Mouse (Mus musculus): ENCODE measurements around the gene Crybg2. TPM values are rescaled to one million over a fixed set of nuclear protein-coding genes. Genes with fewer than 3 reads are reported as not detected.

The Crybg2 gene
- total and polyA plus RNA-seq, 2 experiments, result 1.4 to 1.6 TPM

GRCm38 (mm10) chr4:134117012-134117411 lies 56.4 kb downstream of the Crybg2 start:
- no peak overlapping the region for H3K27ac ChIP-seq (replicated peaks; ENCODE audit: insufficient read depth, low read depth, low read length)
- no peaks in the 10 kb centered on the region for H3K36me3 ChIP-seq (ENCODE audit: control insufficient read depth, insufficient read depth, low read length)
- H3K9ac ChIP-seq (ENCODE audit: low read depth, low read length), result no peak overlapping the region
- no peaks in the 10 kb centered on the region for H3K27me3 ChIP-seq (ENCODE audit: control insufficient read depth, insufficient read depth, low read length)
- no peak overlapping the region for H3K4me3 ChIP-seq (ENCODE audit: insufficient read depth, low read depth, low read length)
- DNase-seq (ENCODE audit: extremely low read depth, low read depth, low spot score), result peak; percentile 31
- no peaks in the 10 kb centered on the region for H3K4me1 ChIP-seq (ENCODE audit: control insufficient read depth, insufficient read depth, low read length)
- WGBS, result 67% methylated on average over 8 of the region's 8 CpGs
- TF ChIP-seq CTCF (IDR thresholded peaks at IDR 0.05; ENCODE audit: low read depth, low read length) (no peak), POLR2A (IDR thresholded peaks at IDR 0.05; ENCODE audit: extremely low read depth, insufficient read depth, low read length) (no peak)
- no peaks in the 10 kb centered on the region for H3K79me2 ChIP-seq (ENCODE audit: control insufficient read depth, insufficient read depth, low read length)

GRCm38 (mm10) chr4:134118126-134118800 lies 57.6 kb downstream of the Crybg2 start:
- no peak overlapping the region for H3K27ac ChIP-seq (replicated peaks; ENCODE audit: insufficient read depth, low read depth, low read length)
- no peaks in the 10 kb centered on the region for H3K79me2 ChIP-seq (ENCODE audit: control insufficient read depth, insufficient read depth, low read length)
- WGBS, result 72% methylated on average over 14 of the region's 14 CpGs
- no peaks in the 10 kb centered on the region for H3K36me3 ChIP-seq (ENCODE audit: control insufficient read depth, insufficient read depth, low read length)
- H3K4me3 ChIP-seq (ENCODE audit: insufficient read depth, low read depth, low read length), result no peak overlapping the region
- no peak for TF ChIP-seq POLR2A (IDR thresholded peaks at IDR 0.05; ENCODE audit: extremely low read depth, insufficient read depth, low read length)
- TF ChIP-seq CTCF (IDR thresholded peaks at IDR 0.05; ENCODE audit: low read depth, low read length), result no peak
- no peak for DNase-seq (ENCODE audit: extremely low read depth, low read depth, low spot score)
- H3K4me1 ChIP-seq (ENCODE audit: control insufficient read depth, insufficient read depth, low read length), result no peaks in the 10 kb centered on the region
- H3K27me3 ChIP-seq (ENCODE audit: control insufficient read depth, insufficient read depth, low read length), result no peaks in the 10 kb centered on the region
- H3K9ac ChIP-seq (ENCODE audit: low read depth, low read length), result no peak overlapping the region

- TF ChIP-seq CTCF (IDR thresholded peaks at IDR 0.05; ENCODE audit: low read depth, low read length), result no peak
- no peak for TF ChIP-seq POLR2A (IDR thresholded peaks at IDR 0.05; ENCODE audit: extremely low read depth, insufficient read depth, low read length)
- H3K4me1 ChIP-seq (ENCODE audit: control insufficient read depth, insufficient read depth, low read length), result no peaks in the 10 kb centered on the region
- no peak overlapping the region for H3K9ac ChIP-seq (ENCODE audit: low read depth, low read length)
- no peak for DNase-seq (ENCODE audit: extremely low read depth, low read depth, low spot score)
- no peaks in the 10 kb centered on the region for H3K79me2 ChIP-seq (ENCODE audit: control insufficient read depth, insufficient read depth, low read length)
- H3K4me3 ChIP-seq (ENCODE audit: insufficient read depth, low read depth, low read length), result no peak overlapping the region
- H3K27ac ChIP-seq (replicated peaks; ENCODE audit: insufficient read depth, low read depth, low read length), result no peak overlapping the region
- no peaks in the 10 kb centered on the region for H3K36me3 ChIP-seq (ENCODE audit: control insufficient read depth, insufficient read depth, low read length)
- no peaks in the 10 kb centered on the region for H3K27me3 ChIP-seq (ENCODE audit: control insufficient read depth, insufficient read depth, low read length)
- 81% methylated on average over 5 of the region's 5 CpGs for WGBS
Observed at GRCm38 (mm10) chr4:134119042-134119441, 58.4 kb downstream of the Crybg2 start.

- DNase-seq (ENCODE audit: extremely low read depth, low read depth, low spot score), result no peak
- no peak overlapping the region for H3K9ac ChIP-seq (ENCODE audit: low read depth, low read length)
- H3K36me3 ChIP-seq (ENCODE audit: control insufficient read depth, insufficient read depth, low read length), result no peaks in the 10 kb centered on the region
- no peak overlapping the region for H3K4me3 ChIP-seq (ENCODE audit: insufficient read depth, low read depth, low read length)
- no peaks in the 10 kb centered on the region for H3K27me3 ChIP-seq (ENCODE audit: control insufficient read depth, insufficient read depth, low read length)
- TF ChIP-seq POLR2A (IDR thresholded peaks at IDR 0.05; ENCODE audit: extremely low read depth, insufficient read depth, low read length), result no peak
- peak; percentile 62 for TF ChIP-seq CTCF (IDR thresholded peaks at IDR 0.05; ENCODE audit: low read depth, low read length)
- H3K27ac ChIP-seq (replicated peaks; ENCODE audit: insufficient read depth, low read depth, low read length), result no peak overlapping the region
- no peaks in the 10 kb centered on the region for H3K4me1 ChIP-seq (ENCODE audit: control insufficient read depth, insufficient read depth, low read length)
- H3K79me2 ChIP-seq (ENCODE audit: control insufficient read depth, insufficient read depth, low read length), result no peaks in the 10 kb centered on the region
- WGBS, result 77% methylated on average over 9 of the region's 9 CpGs
Observed at GRCm38 (mm10) chr4:134119644-134120043, 59.0 kb downstream of the Crybg2 start.

GRCm38 (mm10) chr4:134120192-134120805 lies 59.7 kb downstream of the Crybg2 start:
- no peaks in the 10 kb centered on the region for H3K4me1 ChIP-seq (ENCODE audit: control insufficient read depth, insufficient read depth, low read length)
- no peaks in the 10 kb centered on the region for H3K36me3 ChIP-seq (ENCODE audit: control insufficient read depth, insufficient read depth, low read length)
- H3K9ac ChIP-seq (ENCODE audit: low read depth, low read length), result no peak overlapping the region
- DNase-seq (ENCODE audit: extremely low read depth, low read depth, low spot score), result no peak
- no peak overlapping the region for H3K4me3 ChIP-seq (ENCODE audit: insufficient read depth, low read depth, low read length)
- no peak overlapping the region for H3K27ac ChIP-seq (replicated peaks; ENCODE audit: insufficient read depth, low read depth, low read length)
- no peak for TF ChIP-seq CTCF (IDR thresholded peaks at IDR 0.05; ENCODE audit: low read depth, low read length)
- TF ChIP-seq POLR2A (IDR thresholded peaks at IDR 0.05; ENCODE audit: extremely low read depth, insufficient read depth, low read length), result no peak
- no peaks in the 10 kb centered on the region for H3K27me3 ChIP-seq (ENCODE audit: control insufficient read depth, insufficient read depth, low read length)
- WGBS, result 81% methylated on average over 6 of the region's 6 CpGs
- H3K79me2 ChIP-seq (ENCODE audit: control insufficient read depth, insufficient read depth, low read length), result no peaks in the 10 kb centered on the region

- DNase-seq (ENCODE audit: extremely low read depth, low read depth, low spot score), result no peak
- no peaks in the 10 kb centered on the region for H3K36me3 ChIP-seq (ENCODE audit: control insufficient read depth, insufficient read depth, low read length)
- no peaks in the 10 kb centered on the region for H3K27me3 ChIP-seq (ENCODE audit: control insufficient read depth, insufficient read depth, low read length)
- H3K79me2 ChIP-seq (ENCODE audit: control insufficient read depth, insufficient read depth, low read length), result no peaks in the 10 kb centered on the region
- 78% methylated on average over 4 of the region's 4 CpGs for WGBS
- no peak overlapping the region for H3K9ac ChIP-seq (ENCODE audit: low read depth, low read length)
- H3K4me3 ChIP-seq (ENCODE audit: insufficient read depth, low read depth, low read length), result no peak overlapping the region
- no peak for TF ChIP-seq CTCF (IDR thresholded peaks at IDR 0.05; ENCODE audit: low read depth, low read length)
- no peak for TF ChIP-seq POLR2A (IDR thresholded peaks at IDR 0.05; ENCODE audit: extremely low read depth, insufficient read depth, low read length)
- no peak overlapping the region for H3K27ac ChIP-seq (replicated peaks; ENCODE audit: insufficient read depth, low read depth, low read length)
- no peaks in the 10 kb centered on the region for H3K4me1 ChIP-seq (ENCODE audit: control insufficient read depth, insufficient read depth, low read length)
Observed at GRCm38 (mm10) chr4:134120916-134121315, 60.3 kb downstream of the Crybg2 start.
